Mouse (Mus musculus): Measurements from ENCODE around the gene Rcn3.

GRCm38 (mm10) chr7:45083300-45083890 is 8.6 kb downstream of the Rcn3 start:
- TF ChIP-seq CTCF (IDR thresholded peaks at IDR 0.05; ENCODE audit: control insufficient read depth, insufficient read depth, insufficient read length): no peak
- no peak for TF ChIP-seq USF1 (IDR thresholded peaks at IDR 0.05; ENCODE audit: low read depth)
